In the genomic region with DNA sequence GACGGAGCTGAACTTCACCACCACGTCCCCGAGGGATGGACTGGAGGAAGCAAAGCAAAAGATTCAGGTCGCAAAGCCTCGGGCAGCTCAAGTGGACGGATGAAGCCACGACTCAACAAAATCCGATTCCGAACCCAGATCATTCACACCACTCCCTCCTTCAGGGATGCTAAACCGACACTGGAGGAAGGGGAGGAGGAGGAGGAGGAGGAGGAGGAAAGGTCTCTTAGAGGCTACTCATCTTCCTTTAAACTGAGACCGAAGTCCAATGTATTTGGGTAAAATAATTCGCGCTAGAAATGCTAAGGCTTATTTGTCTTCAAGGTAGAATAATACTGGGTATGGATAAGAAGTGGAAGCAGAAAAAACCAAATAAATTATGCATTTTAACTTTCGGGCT, we compare ENCODE assay signal across 8 mouse cellular contexts. TPM values are rescaled to one million over a fixed set of nuclear protein-coding genes. Genes with fewer than 3 reads are reported as not detected.
DNase-seq lines count a peak whose midpoint lies in the region; ATAC-seq and TF ChIP-seq lines count a peak whose summit lies in the region.

No protein-coding gene starts in this region.

- H3K9me3 ChIP-seq in heart, embryonic 15.5 days (replicated peaks): no peaks in the 10 kb centered on the region
- H3K9me3 ChIP-seq in liver, embryonic 15.5 days (replicated peaks): no peaks in the 10 kb centered on the region

- H3K9ac ChIP-seq in heart, embryonic 15.5 days: peak overlapping the region; percentile 90; the same call in 1 of the 2 replicates
- H3K9ac ChIP-seq in liver, embryonic 15.5 days: no peak overlapping the region

- no peak overlapping the region for H3K27ac ChIP-seq in heart, embryonic 15.5 days
- no peak overlapping the region for H3K27ac ChIP-seq in liver, embryonic 15.5 days (replicated peaks)

- H3K4me3 ChIP-seq in C2C12 (ENCODE audit: insufficient read depth, poor library complexity, severe bottlenecking): peak overlapping the region; percentile 75
- H3K4me3 ChIP-seq in heart, embryonic 15.5 days: peak overlapping the region; percentile 94
- peak overlapping the region; percentile 64 for H3K4me3 ChIP-seq in liver, embryonic 15.5 days (replicated peaks)

- DNase-seq in embryo, embryonic 10.5 days (ENCODE audit: low spot score): peak; percentile 31
- DNase-seq in embryo, embryonic 9.5 days (ENCODE audit: extremely low spot score): no peak
- DNase-seq in adrenal gland, adult (ENCODE audit: inconsistent age in 2 of 2, low spot score in 1 of 2): no peak
- no peak for DNase-seq in left cerebral cortex, postnatal 4 days
- DNase-seq in frontal cortex, adult 2 months (ENCODE audit: extremely low spot score in 1 of 2, low spot score in 1 of 2): no peak

- peaks cover 70% of the 10 kb centered on the region for H3K79me2 ChIP-seq in C2C12 (ENCODE audit: control insufficient read depth, insufficient read depth)

- intact Hi-C loops in left cerebral cortex, postnatal 4 days (cut with DNase I): loop anchor here (10.0 kb wide), 1 partner anchor 62 kb away; no protein-coding TSS in a partner anchor

- H3K4me2 ChIP-seq in heart, embryonic 15.5 days: peak overlapping the region; percentile 100
- H3K4me2 ChIP-seq in liver, embryonic 15.5 days: peak overlapping the region; percentile 82

- H3K27me3 ChIP-seq in C2C12 (ENCODE audit: control insufficient read depth, insufficient read depth, insufficient read length): no peaks in the 10 kb centered on the region
- H3K27me3 ChIP-seq in heart, embryonic 15.5 days: no peaks in the 10 kb centered on the region
- peaks cover 66% of the 10 kb centered on the region for H3K27me3 ChIP-seq in liver, embryonic 15.5 days

- H3ac ChIP-seq in C2C12 (ENCODE audit: control insufficient read depth, insufficient read length, low read depth): peak overlapping the region; percentile 84

- ATAC-seq in heart, embryonic 15.5 days (replicated peaks; ENCODE audit: insufficient number of reproducible peaks, insufficient read depth, low FRiP score, low read depth): no peak
- no peak for ATAC-seq in liver, embryonic 15.5 days (ENCODE audit: insufficient read depth)

- H3K79me3 ChIP-seq in C2C12 (ENCODE audit: low read depth): peaks cover 30% of the 10 kb centered on the region

- whole genome bisulfite sequencing in heart, embryonic 15.5 days: 40% methylated on average over 14 of the region's 14 CpGs
- WGBS in liver, embryonic 15.5 days (ENCODE audit: insufficient replicate concordance): 32% methylated on average over 14 of the region's 14 CpGs

- H3K4me1 ChIP-seq in heart, embryonic 15.5 days (replicated peaks): peaks cover 23% of the 10 kb centered on the region
- peaks cover 26% of the 10 kb centered on the region for H3K4me1 ChIP-seq in liver, embryonic 15.5 days (replicated peaks)

- peaks cover 8% of the 10 kb centered on the region for H3K36me3 ChIP-seq in C2C12 (ENCODE audit: control insufficient read depth, insufficient read depth)
- no peaks in the 10 kb centered on the region for H3K36me3 ChIP-seq in heart, embryonic 15.5 days
- no peaks in the 10 kb centered on the region for H3K36me3 ChIP-seq in liver, embryonic 15.5 days (replicated peaks)

- no peak for TF ChIP-seq CTCF in C2C12 (IDR thresholded peaks at IDR 0.05; ENCODE audit: control insufficient read depth, insufficient read depth, insufficient read length)

TF ChIP-seq in C2C12, 6 proteins besides CTCF, POLR2A, EP300 and RAD21:
- no peak for TF ChIP-seq FOSL1 (IDR thresholded peaks at IDR 0.05; ENCODE audit: insufficient read depth, low read length, poor library complexity, severe bottlenecking)
- no peak for TF ChIP-seq USF1 (IDR thresholded peaks at IDR 0.05; ENCODE audit: low read depth)
- no peak for TF ChIP-seq MAX (IDR thresholded peaks at IDR 0.05)
- no peak for TF ChIP-seq CEBPB (IDR thresholded peaks at IDR 0.05; ENCODE audit: low read depth)
- no peak for TF ChIP-seq MYOD1 (IDR thresholded peaks at IDR 0.05; ENCODE audit: control insufficient read depth, insufficient read length, low read depth)
- no peak for TF ChIP-seq MYOG (IDR thresholded peaks at IDR 0.05; ENCODE audit: control insufficient read depth, extremely low read depth, insufficient read length)
TF ChIP-seq in C2C12: peak in this region for 0.

RNA-seq across cellular contexts. Expression of a gene that starts 1.5 kb away (rescaled TPM):
- polyA plus RNA-seq in C2C12 (2012; fragmentation: generic; extraction: Trizol): 2.2 TPM
- polyA plus RNA-seq in heart, embryonic 15.5 days (2015; fragmentation: Nextera tagmentation; extraction: Ambion mirVana): 2.5 and 3.7 TPM in 2 replicates
- 2.0 and 2.5 TPM in 2 replicates for polyA plus RNA-seq in liver, embryonic 15.5 days (2015; fragmentation: Nextera tagmentation; extraction: Ambion mirVana)
- 10 to 100 TPM; 15.0 to 17.7 TPM for total RNA-seq in left cerebral cortex, postnatal 4 days (2021)
- 4.9 and 5.6 TPM in 2 replicates for polyA plus RNA-seq in frontal cortex, adult 2 months (2012; rRNA removed)

RNA-seq across cellular contexts. Expression of a gene that starts 1.7 kb away (rescaled TPM):
- 12.0 TPM for polyA plus RNA-seq in C2C12 (2012; fragmentation: generic; extraction: Trizol)
- 31.8 and 38.2 TPM in 2 replicates for polyA plus RNA-seq in heart, embryonic 15.5 days (2015; fragmentation: Nextera tagmentation; extraction: Ambion mirVana)
- polyA plus RNA-seq in liver, embryonic 15.5 days (2015; fragmentation: Nextera tagmentation; extraction: Ambion mirVana): 9.4 and 11.2 TPM in 2 replicates
- 10 to 100 TPM; 16.7 to 18.4 TPM for total RNA-seq in left cerebral cortex, postnatal 4 days (2021)
- polyA plus RNA-seq in frontal cortex, adult 2 months (2012; rRNA removed): 7.8 and 9.6 TPM in 2 replicates
